Mouse (Mus musculus): ENCODE measurements around the gene Lrrc41. TPM values are rescaled to one million over a fixed set of nuclear protein-coding genes. Genes with fewer than 3 reads are reported as not detected.

Lrrc41 gene
- total RNA-seq, 2 experiments from 2014 or later, result 54.5 to 60.0 TPM

Other genes starting within 250 kb of the Lrrc41 start
- 10 to 100 TPM; 13.8 to 15.1 TPM for gene Mob3c, start 247.2 kb upstream of the Lrrc41 start, total RNA-seq (2021)
- gene Mknk1, start 236.1 kb upstream of the Lrrc41 start, total RNA-seq (2021), result 10 to 100 TPM; 30.4 to 43.9 TPM
- gene Kncn, start 190.9 kb upstream of the Lrrc41 start, total RNA-seq (2021), result not detected
- not detected for gene 6430628N08Rik, start 184.6 kb upstream of the Lrrc41 start, total RNA-seq (2021)
- gene Dmbx1, start 135.3 kb upstream of the Lrrc41 start, total RNA-seq (2021), result not detected
- gene Faah, start 57.3 kb upstream of the Lrrc41 start, total RNA-seq (2021), result 10 to 100 TPM in 1 of 2 experiments, 1 to 10 TPM in 1; 9.8 to 13.8 TPM
- 10 to 100 TPM; 24.1 to 28.4 TPM for gene Nsun4, start 21.4 kb upstream of the Lrrc41 start, total RNA-seq (2021)
- 1,000 to 10,000 TPM; 1,050 to 1,199 TPM for gene Uqcrh, start 198 bp upstream of the Lrrc41 start, total RNA-seq (2021)
- 1 to 10 TPM; 4.3 to 6.5 TPM for gene Rad54l, start 48.4 kb downstream of the Lrrc41 start, total RNA-seq (2021)
- gene Pomgnt1, start 48.6 kb downstream of the Lrrc41 start, total RNA-seq (2021), result 10 to 100 TPM; 66.1 to 73.4 TPM
- gene Lurap1, start 76.1 kb downstream of the Lrrc41 start, total RNA-seq (2021), result 10 to 100 TPM; 14.5 to 19.1 TPM
- not detected for gene Tspan1, start 92.3 kb downstream of the Lrrc41 start, total RNA-seq (2021)
- not detected for gene 1700042G07Rik, start 98.1 kb downstream of the Lrrc41 start, total RNA-seq (2021)
- gene Gm49337, start 98.1 kb downstream of the Lrrc41 start, total RNA-seq (2021), result not detected
- gene Pik3r3, start 146.3 kb downstream of the Lrrc41 start, total RNA-seq (2021), result 10 to 100 TPM; 15.6 to 18.9 TPM